Mouse (Mus musculus) heart, embryonic 11.5 days (tissue): Measurements from ENCODE around the gene Clmn. TPM values are rescaled to one million over a fixed set of nuclear protein-coding genes. Genes with fewer than 3 reads are reported as not detected.
"Not testable (repeated sequence)": the region's sequence is repeated elsewhere in the genome, so short reads cannot be mapped to it uniquely, and the experiment has no call there.

ENCODE experiments used
- ATAC-seq: fragments of 200-750 bp; cut with Nextera tagmentation; replicated peaks from 2 replicates; pipeline ENCODE4 v1.8.0; 2017; ENCODE audit warnings: moderate library complexity; ENCODE audit not compliant: insufficient number of reproducible peaks, low FRiP score, low TSS enrichment
- H3K27ac ChIP-seq: fragments of 300-500 bp; sonication (generic); 2 replicates; pipeline ENCODE4 v1.5.1; 2014; ENCODE audit warnings: mild to moderate bottlenecking, low read depth, low read length
- H3K27me3 ChIP-seq: fragments of 300-500 bp; sonication (generic); 2 replicates; pipeline ENCODE4 v1.6.1; 2014; ENCODE audit warnings: mild to moderate bottlenecking, low read length, mixed read lengths; ENCODE audit not compliant: control insufficient read depth, insufficient read depth
- H3K36me3 ChIP-seq: fragments of 300-500 bp; sonication (generic); 2 replicates; pipeline ENCODE4 v1.6.1; 2014; ENCODE audit warnings: mild to moderate bottlenecking, low read length, moderate library complexity, mixed read lengths; ENCODE audit not compliant: control insufficient read depth, insufficient read depth
- H3K4me1 ChIP-seq: fragments of 300-500 bp; sonication (generic); 2 replicates; pipeline ENCODE4 v1.6.1; 2014; ENCODE audit warnings: low read length; ENCODE audit not compliant: control insufficient read depth, insufficient read depth
- H3K4me2 ChIP-seq: fragments of 300-500 bp; sonication (generic); 2 replicates; pipeline ENCODE4 v1.6.1; 2014; ENCODE audit warnings: mild to moderate bottlenecking, moderate library complexity
- H3K4me3 ChIP-seq: fragments of 300-500 bp; sonication (generic); 2 replicates; pipeline ENCODE4 v1.5.1; 2014; ENCODE audit warnings: low read depth, low read length
- H3K9ac ChIP-seq: fragments of 300-500 bp; sonication (generic); 2 replicates; pipeline ENCODE4 v1.6.1; 2014; ENCODE audit warnings: mild to moderate bottlenecking, low read depth, low read length, moderate library complexity
- H3K9me3 ChIP-seq: fragments of 300-500 bp; sonication (generic); replicated peaks from 2 replicates; pipeline ENCODE4 v1.6.1; 2016; ENCODE audit warnings: low read length; ENCODE audit not compliant: control insufficient read depth
- WGBS: fragments of 180-500 bp; shearing (Covaris S2); extraction: QIAGEN DNeasy Blood & Tissue Kit; methylation state at CpG from one replicate; pipeline ENCODE4 v1.1.7; 2014; ENCODE audit not compliant: insufficient replicate concordance; 5-methylcytosine and 5-hydroxymethylcytosine counted together
- polyA plus RNA-seq: library from polyadenylated mRNA; unstranded; fragments of >200 nt; fragmentation: Nextera tagmentation; extraction: Ambion mirVana; gene quantifications from 2 replicates; pipeline ENCODE4 v1.2.1, GENCODE M21; 2014

Gene Clmn
- polyA plus RNA-seq, 1 experiment from 2014 or later = 1.5 TPM

GRCm38 (mm10) chr12:104834772-104835171 is 30.1 kb downstream of the Clmn start:
- WGBS = 57% methylated on average over 4 of the region's 4 CpGs
- H3K9ac ChIP-seq = no peak overlapping the region
- peaks cover 8% of the 10 kb centered on the region for H3K4me1 ChIP-seq

GRCm38 (mm10) chr12:104830666-104831435 is 34.0 kb downstream of the Clmn start:
- H3K27ac ChIP-seq = no peak overlapping the region
- ATAC-seq = no peak
- 78% methylated on average over 17 of the region's 17 CpGs for WGBS
- H3K4me3 ChIP-seq = no peak overlapping the region
- peaks cover 14% of the 10 kb centered on the region for H3K4me1 ChIP-seq
- H3K9ac ChIP-seq = no peak overlapping the region
- H3K36me3 ChIP-seq = no peaks in the 10 kb centered on the region
- no peak overlapping the region for H3K4me2 ChIP-seq
- H3K9me3 ChIP-seq = no peaks in the 10 kb centered on the region
- 0 out of 2 replicates have a peak, but pooled peaks cover 2% of the 10 kb centered on the region for H3K27me3 ChIP-seq

More at GRCm38 (mm10) chr12:104834772-104835171, 30.1 kb downstream of the Clmn start:
- Histone ChIP-seq H3K36me3 (no peaks in the 10 kb centered on the region), H3K9me3 (no peaks in the 10 kb centered on the region), H3K27ac (no peak overlapping the region), H3K27me3 (peaks cover 5% of the 10 kb centered on the region; the same call in 1 of the 2 replicates), H3K4me2 (no peak overlapping the region), H3K4me3 (no peak overlapping the region)
- ATAC-seq = no peak

- Histone ChIP-seq H3K27me3 (0 out of 2 replicates have a peak, but pooled peaks cover 2% of the 10 kb centered on the region), H3K4me1 (peaks cover 17% of the 10 kb centered on the region), H3K4me3 (no peak overlapping the region), H3K27ac (no peak overlapping the region), H3K9ac (no peak overlapping the region), H3K9me3 (no peaks in the 10 kb centered on the region), H3K4me2 (no peak overlapping the region), H3K36me3 (no peaks in the 10 kb centered on the region)
- no peak for ATAC-seq
- 71% methylated on average over 7 of the region's 7 CpGs for WGBS
Observed at GRCm38 (mm10) chr12:104830283-104830639, 34.6 kb downstream of the Clmn start.

GRCm38 (mm10) chr12:104829596-104830282 is 35.1 kb downstream of the Clmn start:
- Histone ChIP-seq H3K27me3 (0 out of 2 replicates have a peak, but pooled peaks cover 2% of the 10 kb centered on the region), H3K9me3 (no peaks in the 10 kb centered on the region), H3K27ac (no peak overlapping the region), H3K4me3 (no peak overlapping the region), H3K36me3 (no peaks in the 10 kb centered on the region), H3K4me2 (no peak overlapping the region), H3K9ac (no peak overlapping the region), H3K4me1 (peaks cover 21% of the 10 kb centered on the region)
- no peak for ATAC-seq
- 30% methylated on average over 6 of the region's 6 CpGs for WGBS

- H3K4me1 ChIP-seq = peaks cover 28% of the 10 kb centered on the region
- H3K27ac ChIP-seq, H3K4me2 ChIP-seq, H3K36me3 ChIP-seq, ATAC-seq, H3K9ac ChIP-seq, H3K4me3 ChIP-seq, H3K9me3 ChIP-seq, H3K27me3 ChIP-seq: not testable (repeated sequence)
- WGBS = 88% methylated on average over 4 of the region's 4 CpGs
Observed at GRCm38 (mm10) chr12:104828986-104829385, 35.9 kb downstream of the Clmn start.

- no peak overlapping the region for H3K9ac ChIP-seq
- WGBS = 51% methylated on average over 6 of the region's 6 CpGs
- no peak for ATAC-seq
Observed at GRCm38 (mm10) chr12:104827721-104828120, 37.2 kb downstream of the Clmn start.

GRCm38 (mm10) chr12:104824907-104825267 is 40.0 kb downstream of the Clmn start:
- H3K9me3 ChIP-seq = no peaks in the 10 kb centered on the region
- H3K27me3 ChIP-seq = no peaks in the 10 kb centered on the region
- H3K9ac ChIP-seq = no peak overlapping the region
- 0 out of 2 replicates have a peak, but pooled peaks have one; percentile 10 for ATAC-seq
- 41% methylated on average over 6 of the region's 6 CpGs for WGBS
- H3K36me3 ChIP-seq = no peaks in the 10 kb centered on the region
- peaks cover 38% of the 10 kb centered on the region for H3K4me1 ChIP-seq
- peak overlapping the region; percentile 77 for H3K27ac ChIP-seq
- peak overlapping the region; percentile 29; the same call in 1 of the 2 replicates for H3K4me2 ChIP-seq
- no peak overlapping the region for H3K4me3 ChIP-seq

More at GRCm38 (mm10) chr12:104827721-104828120, 37.2 kb downstream of the Clmn start:
- H3K4me2 ChIP-seq = no peak overlapping the region
- no peak overlapping the region for H3K27ac ChIP-seq
- H3K4me1 ChIP-seq = peaks cover 34% of the 10 kb centered on the region
- no peaks in the 10 kb centered on the region for H3K9me3 ChIP-seq
- no peak overlapping the region for H3K4me3 ChIP-seq
- H3K36me3 ChIP-seq = no peaks in the 10 kb centered on the region
- 0 out of 2 replicates have a peak, but pooled peaks cover 2% of the 10 kb centered on the region for H3K27me3 ChIP-seq

GRCm38 (mm10) chr12:104824244-104824906 is 40.5 kb downstream of the Clmn start:
- 62% methylated on average over 12 of the region's 12 CpGs for WGBS
- peak; percentile 87 for ATAC-seq
- no peaks in the 10 kb centered on the region for H3K9me3 ChIP-seq
- peak overlapping the region; percentile 77 for H3K27ac ChIP-seq
- H3K36me3 ChIP-seq = no peaks in the 10 kb centered on the region
- H3K27me3 ChIP-seq = no peaks in the 10 kb centered on the region
- no peak overlapping the region for H3K9ac ChIP-seq
- no peak overlapping the region for H3K4me3 ChIP-seq
- peaks cover 37% of the 10 kb centered on the region for H3K4me1 ChIP-seq
- H3K4me2 ChIP-seq = peak overlapping the region; percentile 29; the same call in 1 of the 2 replicates
